Mouse (Mus musculus) ES-Bruce4 (cell line): ENCODE results near the gene Mapkap1. TPM values are rescaled to one million over a fixed set of nuclear protein-coding genes. Genes with fewer than 3 reads are reported as not detected.

Experiments used
- H3K27ac ChIP-seq: 2 replicates; pipeline ENCODE4 v1.5.1; 2012; ENCODE audit warnings: low read length, inconsistent platforms; ENCODE audit not compliant: insufficient read depth
- H3K27me3 ChIP-seq: 2 replicates; pipeline ENCODE4 v1.6.1; 2012; ENCODE audit warnings: mild to moderate bottlenecking, low read length, inconsistent platforms; ENCODE audit not compliant: control insufficient read depth, poor library complexity, insufficient read depth, severe bottlenecking
- H3K36me3 ChIP-seq: 2 replicates; pipeline ENCODE4 v1.6.1; 2012; ENCODE audit warnings: inconsistent platforms, mild to moderate bottlenecking, low read length, moderate library complexity; ENCODE audit not compliant: control insufficient read depth, poor library complexity, insufficient read depth, severe bottlenecking
- H3K4me1 ChIP-seq: one replicate; pipeline ENCODE4 v1.8.1; 2011; ENCODE audit warnings: low read length; ENCODE audit not compliant: control insufficient read depth, insufficient read depth
- H3K4me3 ChIP-seq: 2 replicates; pipeline ENCODE4 v1.5.1; 2011; ENCODE audit warnings: low read depth, mild to moderate bottlenecking, low read length
- H3K9ac ChIP-seq: 2 replicates; pipeline ENCODE4 v1.6.1; 2012; ENCODE audit warnings: low read depth, mild to moderate bottlenecking, inconsistent platforms; ENCODE audit not compliant: poor library complexity, severe bottlenecking
- H3K9me3 ChIP-seq: replicated peaks from 2 replicates; pipeline ENCODE4 v1.6.1; 2012; ENCODE audit warnings: mild to moderate bottlenecking, low read length, inconsistent platforms; ENCODE audit not compliant: control insufficient read depth, poor library complexity, insufficient read depth, severe bottlenecking
- CTCF ChIP-seq: IDR thresholded peaks from one replicate; pipeline ENCODE4 v1.8.1; 2011; ENCODE audit warnings: low read depth, low read length
- EP300 ChIP-seq: IDR thresholded peaks from 2 replicates; pipeline ENCODE4 v1.6.1; 2011; ENCODE audit warnings: low read depth, low read length; ENCODE audit not compliant: insufficient read depth
- POLR2A ChIP-seq: IDR thresholded peaks from one replicate; pipeline ENCODE4 v1.8.1; 2011; ENCODE audit warnings: low read length; ENCODE audit not compliant: insufficient read depth
- polyA plus RNA-seq: library from polyadenylated mRNA; stranded (reverse); fragments of >200 nt; gene quantifications from 2 replicates; pipeline ENCODE4 v1.2.4, GENCODE M21; 2011; ENCODE audit warnings: low read depth; ENCODE audit not compliant: missing spikeins, insufficient read depth, insufficient read length

The Mapkap1 gene
- polyA plus RNA-seq, 1 experiment: 48.1 TPM

DNA sequence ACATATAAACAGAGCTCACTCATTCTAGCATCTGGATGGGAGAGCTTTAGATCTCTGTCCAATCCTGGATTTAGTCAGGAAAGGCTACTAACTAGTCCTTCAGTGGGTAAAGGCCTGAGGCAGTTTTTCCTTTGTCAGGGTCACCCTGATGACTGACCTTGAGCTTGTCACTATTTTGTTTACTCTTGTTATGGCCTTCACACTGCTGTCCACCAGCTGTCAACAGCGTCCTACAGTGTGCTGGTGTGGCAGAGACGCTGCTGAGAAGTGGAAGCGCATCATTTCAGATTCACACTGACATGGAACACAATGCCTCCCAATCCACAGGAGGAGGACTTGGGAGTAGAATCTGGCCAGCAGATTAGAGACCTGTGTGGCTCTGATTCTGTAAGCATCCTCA, 130.8 kb downstream of the Mapkap1 start:
- Histone ChIP-seq H3K27me3 (no peaks in the 10 kb centered on the region), H3K4me1 (no peaks in the 10 kb centered on the region), H3K9ac (no peak overlapping the region), H3K27ac (no peak overlapping the region), H3K9me3 (no peaks in the 10 kb centered on the region), H3K36me3 (no peaks in the 10 kb centered on the region), H3K4me3 (no peak overlapping the region)
- TF ChIP-seq POLR2A: no peak

DNA sequence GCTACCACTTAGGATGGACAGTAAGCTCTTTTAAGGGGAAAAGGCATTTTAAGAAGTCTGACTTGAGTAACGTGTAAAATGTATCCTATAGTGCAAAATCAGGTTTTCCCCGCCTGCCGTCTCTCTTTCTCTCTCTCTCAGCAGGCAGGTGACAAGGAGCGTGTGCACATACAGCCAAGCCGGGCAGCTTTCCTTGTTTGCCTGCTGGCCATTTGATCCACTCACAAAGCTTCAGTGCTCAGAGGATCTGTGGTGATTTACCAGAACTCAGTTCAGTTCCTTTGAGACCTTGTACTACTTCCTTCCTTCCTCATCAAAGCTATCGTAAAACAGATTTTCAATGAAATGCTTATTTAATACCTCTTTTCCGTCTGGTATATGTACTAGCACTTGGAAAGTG, 137.0 kb downstream of the Mapkap1 start:
- Histone ChIP-seq H3K27me3 (no peaks in the 10 kb centered on the region), H3K4me1 (no peaks in the 10 kb centered on the region), H3K27ac (no peak overlapping the region), H3K9me3 (no peaks in the 10 kb centered on the region), H3K9ac (no peak overlapping the region), H3K36me3 (no peaks in the 10 kb centered on the region), H3K4me3 (no peak overlapping the region)
- TF ChIP-seq CTCF (no peak), EP300 (no peak), POLR2A (no peak)

DNA sequence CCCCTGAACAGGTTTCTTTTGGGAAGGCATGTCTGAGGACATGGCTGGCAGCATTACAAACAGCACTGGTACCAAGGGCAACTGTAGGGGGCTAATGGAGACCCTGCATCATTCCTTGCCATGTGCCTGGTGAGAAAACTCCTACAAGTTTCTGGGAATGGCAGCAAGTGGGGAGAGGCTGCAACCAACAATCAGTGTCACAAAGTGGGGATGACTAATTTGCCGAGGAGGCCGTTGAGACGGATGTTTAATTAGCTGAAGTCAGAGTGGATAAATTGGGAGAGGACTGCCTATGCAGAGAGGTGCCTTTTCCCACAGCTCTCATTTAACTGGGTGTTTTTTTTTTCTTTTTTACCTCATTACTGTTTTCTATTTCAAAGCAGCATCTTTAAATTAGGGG, 137.4 kb downstream of the Mapkap1 start:
- no peaks in the 10 kb centered on the region for H3K36me3 ChIP-seq
- no peaks in the 10 kb centered on the region for H3K9me3 ChIP-seq
- H3K27ac ChIP-seq: no peak overlapping the region
- H3K27me3 ChIP-seq: no peaks in the 10 kb centered on the region
- H3K9ac ChIP-seq: no peak overlapping the region
- H3K4me1 ChIP-seq: no peaks in the 10 kb centered on the region
- no peak overlapping the region for H3K4me3 ChIP-seq
- TF ChIP-seq CTCF (no peak), EP300 (no peak), POLR2A (no peak)

DNA sequence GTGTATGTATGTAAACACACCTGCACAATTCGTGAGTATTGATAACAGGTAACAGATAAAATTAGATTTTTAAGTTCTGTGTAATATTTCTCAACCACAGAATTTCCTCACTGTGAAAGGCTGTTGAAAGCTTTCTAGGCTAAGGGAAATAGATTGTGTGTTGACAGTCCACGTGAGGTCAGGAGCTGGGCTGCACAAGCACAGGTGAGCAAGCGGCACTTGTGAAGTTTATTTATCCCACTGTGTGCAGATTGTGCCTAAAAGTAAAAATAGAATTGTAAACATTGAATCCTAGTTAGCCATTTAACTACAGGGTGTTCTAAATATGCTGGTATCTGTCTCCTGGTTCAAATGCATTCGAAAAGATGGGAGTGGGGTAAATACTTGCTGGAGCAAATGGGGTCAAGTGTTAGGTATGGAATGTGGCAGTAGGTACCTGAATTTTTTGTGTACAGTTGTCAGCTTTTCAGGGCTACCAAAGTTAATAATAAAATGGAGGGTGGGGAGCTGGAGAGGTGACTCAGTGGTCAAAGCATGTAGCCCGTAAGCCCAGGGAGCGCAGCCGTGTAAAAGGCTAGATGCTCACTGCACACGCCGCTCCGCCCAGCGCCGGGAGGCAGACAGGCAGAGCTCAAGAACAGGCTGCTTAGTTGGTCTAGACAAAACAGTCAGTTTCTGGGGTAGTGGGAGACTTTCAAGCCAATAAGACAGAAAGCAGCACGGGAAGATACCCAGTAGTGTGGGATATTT, 138.2 kb downstream of the Mapkap1 start:
- no peak overlapping the region for H3K27ac ChIP-seq
- H3K36me3 ChIP-seq: no peaks in the 10 kb centered on the region
- no peak overlapping the region for H3K9ac ChIP-seq
- H3K9me3 ChIP-seq: no peaks in the 10 kb centered on the region
- no peak for TF ChIP-seq EP300
- TF ChIP-seq CTCF: no peak
- no peak for TF ChIP-seq POLR2A
- H3K4me3 ChIP-seq: no peak overlapping the region
- no peaks in the 10 kb centered on the region for H3K4me1 ChIP-seq
- H3K27me3 ChIP-seq: no peaks in the 10 kb centered on the region

DNA sequence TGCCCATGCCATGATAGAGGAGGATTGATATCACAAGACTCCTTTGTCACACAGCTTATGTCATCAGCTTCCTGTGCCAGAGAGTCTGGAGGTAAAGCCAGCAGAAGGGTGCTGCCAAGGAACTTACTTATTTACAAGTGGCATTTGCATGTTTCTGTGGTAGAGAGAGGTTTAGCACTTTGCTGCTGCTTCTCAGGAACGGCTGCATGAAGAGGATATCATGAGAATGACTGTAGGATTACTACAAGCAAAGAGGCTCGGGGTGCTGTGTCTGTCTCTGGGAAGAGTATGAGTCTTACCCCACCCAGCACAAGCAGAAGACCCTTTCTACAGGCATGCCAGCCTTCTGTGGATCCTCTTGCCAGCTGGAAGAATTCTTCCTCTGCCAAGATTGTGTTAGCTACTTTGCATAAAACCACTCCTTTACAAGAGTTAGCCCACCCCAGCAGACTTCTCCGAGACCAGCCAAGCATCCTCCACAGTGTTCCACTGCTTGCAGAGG, 139.7 kb downstream of the Mapkap1 start:
- TF ChIP-seq EP300 (no peak), POLR2A (no peak), CTCF (no peak)

DNA sequence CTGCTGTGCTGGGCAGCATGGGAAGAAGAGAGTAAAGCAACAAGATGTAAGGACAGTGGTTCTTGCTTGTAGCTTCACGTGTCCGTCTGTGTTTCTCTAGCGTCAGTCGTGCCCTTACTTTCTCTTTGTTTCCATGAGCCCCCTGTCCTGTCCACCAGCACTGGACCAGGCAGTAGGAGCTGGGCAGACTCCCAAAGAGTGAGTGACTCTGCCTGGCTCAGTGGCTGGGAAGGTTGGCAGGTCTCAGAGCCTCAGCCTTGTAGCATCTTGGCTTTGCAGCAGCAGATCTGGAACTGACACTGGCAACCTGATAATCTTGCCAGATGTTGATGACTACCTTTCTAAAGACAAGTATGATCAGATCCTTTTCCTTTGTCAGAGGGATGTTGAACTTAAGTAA, 140.9 kb downstream of the Mapkap1 start:
- H3K9me3 ChIP-seq: no peaks in the 10 kb centered on the region
- no peaks in the 10 kb centered on the region for H3K4me1 ChIP-seq
- no peaks in the 10 kb centered on the region for H3K27me3 ChIP-seq
- no peak overlapping the region for H3K27ac ChIP-seq
- no peak for TF ChIP-seq POLR2A
- no peak for TF ChIP-seq EP300
- TF ChIP-seq CTCF: no peak
- H3K9ac ChIP-seq: no peak overlapping the region
- no peak overlapping the region for H3K4me3 ChIP-seq
- no peaks in the 10 kb centered on the region; the same call in 1 of the 2 replicates for H3K36me3 ChIP-seq

More for the DNA sequence above, 139.7 kb downstream of the Mapkap1 start:
- H3K9me3 ChIP-seq: no peaks in the 10 kb centered on the region
- H3K4me3 ChIP-seq: no peak overlapping the region
- H3K36me3 ChIP-seq: no peaks in the 10 kb centered on the region; the same call in 1 of the 2 replicates
- H3K27me3 ChIP-seq: no peaks in the 10 kb centered on the region
- H3K9ac ChIP-seq: no peak overlapping the region
- no peaks in the 10 kb centered on the region for H3K4me1 ChIP-seq
- no peak overlapping the region for H3K27ac ChIP-seq
